Mouse (Mus musculus) ovary, postnatal 14 days (tissue): Measurements from ENCODE around the gene 4930544D05Rik.

Source experiments
- DNase-seq: peaks from one replicate; pipeline ENCODE4 v3.0.0; 2022; ENCODE audit warnings: low spot score

Gene 4930544D05Rik

DNA sequence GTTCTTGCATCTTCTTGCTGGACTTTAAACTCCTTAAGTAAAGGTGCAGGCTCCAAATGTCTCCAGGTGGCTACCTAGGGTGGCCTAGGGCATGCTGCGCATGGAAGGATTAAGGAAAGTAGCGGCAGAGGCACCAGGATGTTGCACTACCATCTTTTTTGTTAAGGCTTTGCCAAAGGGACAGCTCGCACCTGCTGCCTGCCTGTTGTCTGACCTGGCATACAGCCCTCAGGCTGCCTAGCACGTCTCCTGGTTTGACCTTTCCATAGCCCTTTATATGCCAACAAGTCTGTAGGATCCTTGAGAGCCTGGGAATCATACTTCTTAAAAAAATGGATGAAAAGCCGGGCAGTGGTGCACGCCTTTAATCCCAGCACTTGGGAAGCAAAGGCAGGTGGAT, 27.4 kb downstream of the 4930544D05Rik start:
- no peak for DNase-seq

DNA sequence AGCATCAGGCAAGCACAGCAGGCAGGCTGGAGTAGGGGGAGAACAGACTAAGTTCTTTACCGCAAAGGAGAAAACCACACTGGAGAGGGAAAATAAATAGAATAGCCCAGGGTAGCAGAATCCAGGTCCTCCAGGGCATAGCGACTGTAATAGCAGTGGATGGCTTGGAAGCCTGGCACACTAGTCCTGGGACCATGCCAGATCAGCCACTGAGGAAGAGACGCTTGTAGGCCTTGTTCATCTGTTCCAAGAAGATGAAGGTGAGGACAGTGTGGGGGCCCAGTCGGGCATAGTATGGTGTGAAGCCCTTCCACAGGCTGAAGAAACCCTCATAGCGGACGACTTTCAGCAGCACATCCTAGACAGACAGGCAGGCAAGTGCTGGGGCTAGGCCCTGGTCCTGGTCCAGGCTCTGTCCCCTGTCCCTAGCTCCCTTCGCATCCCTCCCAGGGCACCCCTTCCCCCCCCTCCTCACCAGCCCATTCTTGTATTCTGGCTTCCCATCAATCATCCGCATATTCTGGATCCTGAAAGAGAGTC, 29.0 kb downstream of the 4930544D05Rik start:
- no peak for DNase-seq

DNA sequence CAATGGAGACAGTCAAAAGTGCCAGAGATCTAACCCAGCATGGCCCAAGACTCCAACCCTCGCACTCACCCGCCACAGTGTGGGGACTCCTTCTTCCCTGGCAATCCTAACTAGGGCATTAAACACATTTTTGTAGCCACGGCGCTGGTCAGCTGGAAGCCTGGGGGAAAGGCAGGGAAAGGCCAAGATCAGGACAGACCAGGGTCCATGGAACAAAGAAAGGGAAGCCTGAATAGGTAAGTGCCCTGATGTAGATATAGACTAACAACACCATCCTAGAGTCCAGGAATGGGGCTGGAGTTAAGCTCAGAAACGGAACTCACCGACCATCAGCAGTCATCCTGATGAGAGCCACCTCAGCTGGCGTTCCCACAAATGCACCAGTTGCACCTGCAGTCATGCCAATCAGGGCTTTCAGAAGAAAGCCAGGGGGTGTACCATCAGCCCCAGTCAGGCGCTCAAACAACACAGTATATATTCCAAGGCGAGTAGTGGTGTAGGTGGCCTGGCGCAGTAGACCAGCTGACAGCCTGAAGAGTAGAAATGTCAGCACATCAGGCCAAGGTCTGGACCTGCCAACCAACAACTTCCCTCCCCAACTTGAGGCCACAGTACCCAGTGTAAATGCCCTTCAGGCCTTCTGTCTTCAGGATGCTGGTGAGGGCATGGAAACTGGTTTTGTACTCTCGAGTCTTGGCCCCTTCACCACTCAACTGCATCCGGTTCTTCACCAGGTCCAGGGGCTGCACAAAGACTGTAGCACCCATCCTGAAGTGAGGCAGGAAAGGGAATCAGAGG, 30.0 kb downstream of the 4930544D05Rik start:
- no peak for DNase-seq

DNA sequence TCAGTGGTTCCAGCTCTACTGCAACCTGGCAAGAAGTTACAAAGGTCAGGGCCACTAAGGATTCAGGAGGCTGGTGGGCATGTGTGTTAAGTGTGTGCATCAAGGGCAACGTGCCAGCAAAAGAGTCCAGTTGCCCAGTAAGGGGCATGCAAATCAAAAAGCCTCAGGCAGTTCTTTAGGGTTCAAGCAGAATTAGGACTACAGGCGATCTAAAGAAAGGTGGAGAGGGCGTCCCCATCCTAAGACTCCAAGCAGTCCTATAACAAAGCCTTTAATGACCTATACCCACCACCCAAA, 30.6 kb downstream of the 4930544D05Rik start:
- DNase-seq = no peak

DNA sequence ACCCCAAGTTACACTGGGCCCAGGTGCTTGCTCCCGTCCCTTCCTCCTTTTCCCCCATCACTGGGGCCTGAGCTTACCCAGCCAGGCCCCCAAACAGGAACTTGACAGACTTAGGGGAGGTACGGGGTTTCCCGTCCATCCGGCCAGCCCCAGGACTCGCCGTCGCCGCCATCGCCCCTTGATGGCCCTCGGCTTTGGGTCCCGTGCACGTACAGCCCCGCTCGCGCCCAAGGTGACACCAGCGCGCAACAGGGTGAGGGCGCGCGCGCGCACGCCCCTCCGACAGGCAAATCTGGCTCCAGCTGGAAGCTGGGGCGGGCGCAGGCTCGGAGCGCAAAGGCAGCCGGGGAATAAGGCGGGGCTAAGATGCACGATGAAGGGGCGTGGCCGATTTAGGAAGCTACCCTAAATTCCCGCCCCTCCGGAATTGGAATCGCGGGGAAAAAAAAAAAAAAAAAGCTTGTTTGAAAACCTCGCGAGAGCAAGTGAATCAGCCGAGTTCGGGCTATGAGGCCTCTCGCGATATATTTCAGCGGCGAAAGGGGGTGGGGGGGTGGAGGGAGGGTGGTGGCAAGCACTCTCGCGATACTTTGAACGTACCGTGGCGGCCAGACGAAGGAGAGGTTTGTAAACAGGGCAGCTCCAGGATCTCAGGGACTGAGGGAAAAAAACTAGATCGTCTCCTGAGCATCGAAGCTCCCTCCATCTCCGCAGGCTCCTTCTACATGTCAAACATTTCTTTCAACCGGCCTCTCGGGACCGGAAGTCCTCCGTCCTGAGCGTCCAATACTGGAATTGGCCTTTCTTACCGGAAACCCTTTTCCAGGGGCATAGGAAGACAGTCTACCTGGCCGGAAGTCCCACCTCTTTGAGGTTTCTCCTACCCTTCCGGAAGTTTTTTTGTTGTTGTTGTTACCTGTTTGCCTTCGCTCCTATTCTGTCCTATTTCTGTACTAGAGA, 31.3 kb downstream of the 4930544D05Rik start, which contains the start of the genes Rnf167 and Slc25a11:
TSS of gene Rnf167 (plus strand) at position 545 of the 960 bp plus-strand sequence.
TSS of gene Slc25a11 (minus strand) at position 789 of the 960 bp plus-strand sequence.
- peak; percentile 86 for DNase-seq

DNA sequence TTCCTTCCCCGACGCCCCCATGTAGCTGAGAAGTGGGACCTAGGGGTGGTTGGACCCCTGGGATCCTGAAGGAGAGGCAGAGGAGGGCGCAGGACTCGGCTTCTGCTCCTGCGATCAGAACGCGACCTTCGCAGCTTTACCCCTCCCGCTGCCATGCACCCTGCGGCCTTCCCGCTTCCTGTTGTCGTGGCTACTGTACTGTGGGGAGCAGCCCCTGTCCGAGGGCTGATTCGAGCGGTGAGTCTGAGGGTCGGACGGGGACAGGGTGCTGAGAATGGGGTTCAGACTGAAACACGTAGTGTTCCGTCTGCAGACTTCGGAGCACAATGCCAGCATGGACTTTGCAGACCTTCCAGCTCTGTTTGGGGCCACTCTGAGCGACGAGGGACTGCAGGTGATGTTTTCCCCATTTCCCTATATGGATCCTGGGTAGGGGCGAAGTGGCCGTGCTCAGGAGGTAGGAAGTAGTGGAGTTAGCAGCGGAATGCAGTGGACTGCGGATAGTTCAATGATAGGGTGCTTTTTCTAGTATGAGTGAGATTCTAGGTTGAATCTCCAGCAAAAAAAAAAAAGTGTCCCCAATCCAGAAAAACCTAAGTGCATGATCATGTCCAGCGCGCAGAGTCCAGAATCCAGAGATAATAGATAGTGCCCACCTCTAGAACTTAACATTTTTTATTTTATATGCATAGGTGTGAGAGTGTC, 32.2 kb downstream of the 4930544D05Rik start:
- no peak for DNase-seq

DNA sequence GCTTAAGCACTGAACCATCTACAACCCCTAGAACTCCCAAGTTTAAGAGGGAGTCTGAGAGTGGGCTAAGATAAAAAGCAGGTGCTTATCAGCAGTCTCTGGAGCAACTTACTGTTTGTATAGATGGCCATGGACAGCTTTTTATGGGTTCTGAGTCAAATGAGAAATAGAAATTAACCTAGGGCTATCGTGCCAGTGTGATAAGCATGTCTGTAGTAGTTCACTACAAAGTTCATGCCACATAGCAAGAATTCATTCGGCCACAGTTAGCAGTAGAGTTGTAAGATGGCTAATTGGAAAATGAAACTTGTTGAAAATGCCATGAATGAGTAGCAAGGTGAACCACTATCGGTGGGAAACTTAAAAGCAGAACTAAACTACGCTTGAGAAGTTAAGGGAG, 32.9 kb downstream of the 4930544D05Rik start:
- DNase-seq = no peak

DNA sequence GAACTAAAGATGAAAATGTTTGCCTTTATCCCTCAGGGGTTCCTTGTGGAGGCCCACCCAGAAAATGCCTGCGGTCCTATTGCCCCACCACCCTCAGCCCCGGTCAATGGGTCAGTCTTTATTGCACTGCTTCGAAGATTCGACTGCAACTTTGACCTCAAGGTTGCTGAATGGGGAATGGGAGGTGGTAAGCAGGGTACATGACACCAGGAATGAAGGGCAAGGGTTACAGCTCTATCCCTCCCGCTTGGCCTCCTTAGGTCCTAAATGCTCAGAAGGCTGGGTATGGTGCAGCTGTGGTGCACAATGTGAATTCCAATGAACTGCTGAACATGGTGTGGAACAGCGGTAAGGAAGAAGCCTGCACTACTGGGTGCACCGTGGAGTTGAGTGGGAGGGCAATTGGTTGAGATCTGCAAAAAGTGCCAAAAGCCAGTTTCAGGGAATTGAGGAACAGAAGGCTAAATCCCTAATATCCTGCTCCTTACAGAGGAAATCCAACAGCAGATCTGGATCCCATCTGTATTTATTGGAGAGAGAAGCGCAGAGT, 33.6 kb downstream of the 4930544D05Rik start:
- DNase-seq = no peak

DNA sequence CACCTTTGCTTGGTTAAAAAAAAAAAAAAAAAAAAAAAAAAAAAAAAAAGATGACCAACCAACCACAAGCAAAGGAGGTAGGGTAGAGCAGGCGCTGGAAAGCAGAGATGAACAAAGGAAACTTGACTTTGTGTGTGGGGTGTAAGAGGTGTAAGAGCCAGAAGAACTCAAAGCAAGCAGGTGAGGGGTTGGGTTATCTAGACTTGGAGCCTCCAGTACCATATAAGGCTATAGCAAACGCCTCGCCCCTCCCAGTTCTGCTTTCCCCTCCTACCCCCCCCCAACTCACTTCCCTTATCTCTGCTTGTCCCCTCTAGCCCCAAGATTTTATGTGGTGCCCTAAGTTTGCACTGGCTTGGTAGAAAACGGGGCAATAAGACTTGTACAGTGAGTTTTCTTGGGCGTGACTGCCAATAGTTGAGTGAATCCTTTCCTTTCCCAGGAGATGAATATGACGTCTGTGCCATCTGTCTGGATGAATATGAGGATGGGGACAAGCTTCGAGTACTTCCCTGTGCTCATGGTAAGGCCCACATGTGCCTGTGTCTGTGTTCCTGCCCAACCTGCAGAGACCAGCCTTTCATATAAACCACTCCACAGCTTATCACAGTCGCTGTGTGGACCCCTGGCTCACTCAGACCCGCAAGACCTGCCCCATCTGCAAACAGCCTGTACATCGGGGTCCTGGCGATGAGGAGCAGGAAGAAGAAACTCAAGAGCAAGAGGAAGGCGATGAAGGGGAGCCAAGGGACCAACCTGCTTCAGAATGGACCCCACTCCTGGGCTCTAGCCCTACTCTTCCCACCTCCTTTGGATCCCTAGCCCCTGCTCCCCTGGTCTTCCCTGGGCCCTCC, 34.9 kb downstream of the 4930544D05Rik start:
- DNase-seq = no peak

DNA sequence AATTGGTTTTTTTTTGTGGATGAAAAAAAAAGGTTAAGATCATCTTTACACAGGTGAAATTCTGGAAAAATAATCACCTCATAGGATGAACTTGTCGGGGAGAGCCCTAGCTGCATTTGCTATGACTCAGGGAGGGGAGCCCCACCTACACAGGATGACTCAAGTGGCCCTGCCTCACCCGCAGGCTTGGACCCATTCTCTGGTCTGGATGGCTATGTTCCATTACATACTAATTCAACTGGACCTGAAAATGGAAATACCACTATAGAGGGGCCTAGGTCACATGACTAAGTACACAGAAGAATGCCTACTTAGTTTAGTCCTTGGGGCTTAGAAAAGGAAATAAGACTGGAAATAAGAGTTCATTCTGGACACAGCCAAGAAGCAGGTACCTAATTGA, 35.7 kb downstream of the 4930544D05Rik start:
- no peak for DNase-seq

DNA sequence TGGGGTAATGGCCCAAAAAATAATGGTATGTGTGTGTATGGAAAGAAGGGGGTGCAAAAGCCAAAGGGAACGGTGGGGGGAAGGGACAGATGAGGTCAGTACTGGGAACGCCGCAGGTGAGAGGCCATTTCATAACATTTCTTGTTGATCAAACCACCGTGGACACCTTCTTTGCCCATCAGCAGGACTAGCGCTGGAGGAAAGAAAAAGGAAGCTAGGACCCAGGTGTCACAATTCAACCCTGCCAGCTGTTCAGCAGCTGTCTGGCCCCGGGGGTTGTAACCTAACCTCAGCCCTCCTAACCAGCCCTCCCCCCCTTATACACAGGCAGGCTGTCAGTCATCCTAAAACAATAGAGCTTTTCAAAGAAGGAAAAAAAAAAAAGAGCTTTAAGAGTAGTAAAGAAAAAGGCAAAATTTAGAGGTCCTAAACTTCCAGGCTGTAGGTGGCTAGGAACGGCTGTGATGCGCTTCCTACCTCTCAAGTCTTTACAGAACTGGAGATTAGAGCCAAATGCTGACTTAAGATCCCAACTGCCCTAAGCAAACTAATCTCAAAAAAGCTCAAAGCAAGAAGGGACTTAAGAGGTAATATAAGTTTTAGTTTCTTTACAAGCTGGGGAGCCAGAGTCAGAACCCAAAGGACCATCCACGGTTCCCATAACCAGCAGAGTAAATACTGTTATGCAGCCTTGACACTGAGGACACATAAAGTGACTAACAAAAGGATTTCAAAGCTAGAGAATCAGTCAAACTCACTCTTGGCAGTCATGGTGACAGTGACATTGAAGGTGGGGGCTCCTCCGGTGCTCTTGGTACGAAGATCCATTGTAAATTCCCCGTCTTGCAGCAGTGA, 36.6 kb downstream of the 4930544D05Rik start:
- DNase-seq = no peak

DNA sequence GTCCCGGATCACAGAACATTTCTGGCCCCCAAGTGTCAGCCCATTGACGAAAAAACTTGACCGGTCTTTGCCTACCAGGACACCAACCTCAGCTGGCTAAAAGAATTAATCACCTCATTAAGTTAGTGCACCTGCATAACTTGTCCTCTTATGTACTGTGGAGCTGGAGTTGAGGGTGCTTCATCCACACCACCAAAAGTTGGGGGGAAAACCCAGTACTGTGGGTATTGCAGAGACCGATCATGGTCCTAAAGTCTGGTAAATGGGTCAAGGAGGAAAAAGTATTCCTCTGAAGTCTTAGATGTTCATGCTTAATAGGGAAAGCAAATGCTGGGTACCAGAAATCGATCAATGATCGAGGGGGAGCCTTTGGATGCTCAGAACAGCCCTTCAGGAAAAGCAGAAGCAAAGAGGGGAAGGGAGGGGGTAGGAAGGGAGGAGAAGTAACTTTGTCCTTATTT, 37.3 kb downstream of the 4930544D05Rik start:
- no peak for DNase-seq

DNA sequence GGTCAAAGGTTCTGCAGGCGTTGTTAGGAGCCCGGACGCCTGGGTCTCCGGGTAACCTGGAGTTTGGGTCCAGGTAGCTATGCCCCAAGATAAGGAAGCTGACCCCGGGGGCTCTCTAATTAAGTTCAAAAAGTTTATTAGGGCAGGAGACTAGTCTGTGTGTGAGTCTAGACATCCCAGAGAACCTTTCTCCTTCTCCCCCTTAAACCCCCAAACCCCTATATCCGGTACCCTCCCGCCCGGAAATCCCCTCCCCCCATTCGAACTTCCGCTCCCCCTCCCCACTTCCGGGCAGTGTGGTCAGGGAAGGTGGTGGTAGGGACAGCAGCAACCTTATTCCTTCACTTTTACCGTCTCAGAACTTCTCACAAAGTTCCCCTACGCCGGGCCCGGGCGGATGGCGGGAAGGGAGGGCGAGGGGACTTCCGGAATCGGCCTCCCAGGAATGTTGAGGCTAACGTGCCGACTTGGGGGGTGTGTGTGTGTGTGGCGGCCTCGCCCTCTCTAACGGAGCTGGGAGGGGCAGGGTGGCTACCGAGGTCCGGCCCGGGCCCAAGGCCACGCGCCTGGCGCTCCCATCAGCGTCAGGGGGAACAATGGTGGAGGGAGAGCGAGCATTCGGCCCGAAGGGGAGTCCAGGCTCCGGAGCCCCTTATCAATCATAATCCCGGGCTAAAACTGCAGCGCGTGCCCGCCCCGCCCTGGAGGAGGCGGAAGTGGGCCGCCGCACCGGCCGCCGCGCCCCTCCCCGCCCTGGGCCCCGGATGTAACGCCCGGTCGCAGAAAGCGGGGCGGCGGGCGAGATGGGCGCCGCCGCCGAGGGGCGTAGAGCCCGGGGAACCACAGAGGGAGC, 37.9 kb downstream of the 4930544D05Rik start:
- DNase-seq = peak; percentile 50

DNA sequence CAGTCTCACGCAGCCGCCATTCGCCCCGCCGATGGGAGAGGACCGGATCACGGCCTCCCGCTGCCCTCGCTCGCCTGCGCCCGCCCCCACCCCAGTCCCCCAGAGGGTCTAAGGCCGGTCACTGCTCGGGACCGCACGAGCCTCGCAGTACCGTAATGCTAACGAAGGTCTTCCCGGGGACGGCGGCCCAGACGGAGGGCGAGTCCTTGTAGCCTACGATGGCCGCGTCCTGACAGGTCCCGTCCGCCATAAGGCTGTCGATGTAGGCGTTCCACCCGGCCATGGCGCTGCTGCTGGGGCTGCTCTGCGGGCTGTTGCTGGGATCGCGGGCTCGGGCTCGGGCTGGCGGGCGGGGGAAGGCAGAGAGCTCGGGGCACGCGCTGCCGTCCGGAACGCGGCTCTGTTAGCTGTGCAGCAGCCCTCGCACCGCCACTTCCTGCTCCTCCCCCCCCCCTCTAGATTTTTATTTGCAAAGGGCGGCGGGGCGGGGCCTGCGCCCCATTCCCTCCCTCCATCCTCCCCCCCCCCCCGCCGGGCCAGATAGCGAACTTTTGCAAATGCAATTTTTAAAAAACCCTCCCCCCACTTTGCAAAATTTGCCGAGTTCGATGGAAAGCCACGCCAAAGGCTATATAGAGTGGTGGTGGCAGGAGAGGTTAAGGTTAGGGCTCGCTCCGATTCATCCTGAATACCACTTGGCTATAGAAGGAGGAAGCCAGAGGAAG, 38.7 kb downstream of the 4930544D05Rik start, which contains the start of gene Pfn1:
TSS of gene Pfn1 (minus strand) at position 447 of the 725 bp plus-strand sequence.
- DNase-seq = peak; percentile 66

DNA sequence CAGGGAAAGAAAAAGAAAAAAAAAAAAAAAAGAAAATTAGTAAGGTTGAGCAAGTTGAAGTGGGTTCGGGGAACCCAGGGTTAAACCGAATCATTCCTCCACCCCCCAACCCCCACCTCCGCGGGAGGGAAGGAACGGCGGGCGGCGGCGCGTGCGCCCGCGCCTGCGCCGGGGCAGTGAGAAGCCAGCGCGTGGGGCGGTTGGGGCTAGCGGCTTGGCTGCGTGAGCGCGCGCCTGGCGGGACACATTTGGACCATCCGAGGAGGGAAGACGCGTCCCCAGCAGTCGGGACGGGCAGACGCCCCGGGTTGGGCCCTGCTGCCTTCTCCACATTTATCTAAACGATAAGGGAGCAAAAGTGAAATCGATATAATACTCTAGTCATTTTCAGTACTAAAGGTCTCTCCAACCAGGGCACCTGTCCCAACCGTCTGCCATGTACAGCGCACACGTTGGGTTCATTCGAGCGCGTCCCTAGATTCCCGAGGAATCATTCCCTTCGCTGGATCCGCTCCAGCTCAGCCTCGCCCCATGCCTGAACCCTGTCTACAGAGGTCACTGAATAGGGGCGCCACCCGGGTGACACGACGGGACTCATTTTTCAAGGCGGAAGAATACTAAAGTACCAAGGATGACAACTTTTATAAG, 39.4 kb downstream of the 4930544D05Rik start:
- DNase-seq = peak; percentile 70

DNA sequence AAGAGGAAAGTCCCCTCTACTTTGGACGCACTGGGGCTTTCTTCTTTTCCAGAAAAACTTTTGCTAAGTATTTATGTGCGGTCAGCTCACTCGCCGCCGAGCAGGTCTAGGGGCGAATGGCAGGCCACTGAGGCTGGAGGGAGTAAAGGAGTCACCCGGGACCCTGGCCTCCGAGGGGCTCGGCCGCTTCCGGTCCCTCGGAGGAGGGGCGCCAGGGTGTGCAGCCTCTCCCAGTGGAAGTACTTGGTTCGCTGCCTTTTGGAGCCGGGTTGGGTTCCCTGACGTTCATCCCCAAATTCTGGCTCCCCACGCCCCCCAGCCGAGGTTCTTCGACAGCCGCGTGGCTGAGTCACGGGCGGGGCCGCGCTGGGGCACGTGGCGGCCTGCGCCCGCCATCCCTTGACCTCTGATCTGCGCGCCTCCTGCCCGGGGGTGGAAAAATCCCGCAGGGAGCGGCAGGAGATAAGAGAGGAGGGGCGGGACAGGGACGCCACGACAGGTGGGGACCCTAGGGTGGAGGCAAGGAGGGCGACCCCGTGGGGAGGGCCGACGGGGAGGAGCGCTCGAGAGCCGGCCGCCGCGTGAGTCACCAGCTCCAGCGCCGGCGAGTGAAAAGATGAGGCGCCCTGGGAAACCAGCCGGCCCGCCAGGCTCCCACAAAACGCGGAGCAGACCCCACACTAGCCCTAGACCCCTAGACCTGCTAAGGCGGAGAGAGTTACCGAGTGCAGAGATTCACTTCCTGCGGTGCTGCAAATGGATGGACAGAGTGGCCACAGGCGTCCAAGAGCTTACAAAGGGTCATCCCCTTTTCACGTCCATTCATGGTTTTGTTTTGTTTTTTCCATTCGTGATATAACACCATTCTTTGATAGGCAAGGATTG, 40.2 kb downstream of the 4930544D05Rik start:
- peak; percentile 57 for DNase-seq
